Mouse (Mus musculus) left cerebral cortex, adult 18-20 months (tissue): ENCODE data around the gene Exoc6b. TPM values are rescaled to one million over a fixed set of nuclear protein-coding genes. Genes with fewer than 3 reads are reported as not detected.
"Not testable (repeated sequence)": the region's sequence is repeated elsewhere in the genome, so short reads cannot be mapped to it uniquely, and the experiment has no call there.

Experiments used
- DNase-seq, 2 experiments: peaks; one replicate each; pipeline ENCODE4 v3.0.0; 2021 to 2022; ENCODE audit warnings: low spot score in 2 of 2, mixed read lengths in 1 of 2
- total RNA-seq, 2 experiments: library from RNA; stranded (reverse); gene quantifications; 2 replicates each; pipeline ENCODE4 v1.2.3; 2021

The Exoc6b gene
- total RNA-seq, 2 experiments from 2014 or later, result 73.7 to 81.5 TPM

DNA sequence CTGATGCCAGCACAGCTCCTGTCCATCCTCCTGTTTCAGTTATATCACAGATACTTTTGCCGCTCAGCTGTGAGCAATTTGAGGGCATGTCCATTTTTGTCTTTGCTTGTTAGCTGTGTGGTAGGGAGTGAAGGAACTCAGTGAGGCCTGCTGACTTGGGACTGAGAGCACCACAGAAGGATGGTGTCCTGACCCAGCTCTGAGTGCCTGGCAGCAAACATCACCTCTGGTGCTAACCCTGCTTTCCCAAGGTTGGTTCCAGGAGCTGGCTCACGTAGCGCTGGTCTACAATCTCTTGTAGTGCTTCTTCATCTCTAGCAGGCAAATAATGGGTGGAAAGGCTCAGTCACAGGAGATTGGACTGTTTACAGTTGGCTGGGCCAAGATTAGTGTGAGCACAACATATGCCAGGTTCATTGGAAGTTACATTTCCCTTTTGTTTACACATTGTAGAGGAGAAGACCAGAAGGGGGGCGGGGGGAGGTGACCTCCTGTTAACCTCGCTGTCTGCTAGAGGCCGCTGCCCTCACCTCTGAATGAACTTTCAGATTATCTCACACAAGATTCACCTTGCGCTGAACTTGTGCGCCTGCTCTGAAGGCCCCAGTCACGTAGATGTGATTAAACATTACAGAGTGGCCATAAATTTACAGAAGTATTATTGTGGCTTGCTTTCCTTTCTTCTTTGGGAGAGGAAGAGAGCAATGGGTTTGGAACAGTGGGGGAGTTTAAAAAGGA, 428.8 kb downstream of the Exoc6b start:
- DNase-seq, result no peak

- no peak for DNase-seq
Measured at GRCm38 (mm10) chr6:84638206-84638605, 431.1 kb downstream of the Exoc6b start.

- DNase-seq, result no peak
Measured at GRCm38 (mm10) chr6:84631588-84631987, 437.7 kb downstream of the Exoc6b start.

DNA sequence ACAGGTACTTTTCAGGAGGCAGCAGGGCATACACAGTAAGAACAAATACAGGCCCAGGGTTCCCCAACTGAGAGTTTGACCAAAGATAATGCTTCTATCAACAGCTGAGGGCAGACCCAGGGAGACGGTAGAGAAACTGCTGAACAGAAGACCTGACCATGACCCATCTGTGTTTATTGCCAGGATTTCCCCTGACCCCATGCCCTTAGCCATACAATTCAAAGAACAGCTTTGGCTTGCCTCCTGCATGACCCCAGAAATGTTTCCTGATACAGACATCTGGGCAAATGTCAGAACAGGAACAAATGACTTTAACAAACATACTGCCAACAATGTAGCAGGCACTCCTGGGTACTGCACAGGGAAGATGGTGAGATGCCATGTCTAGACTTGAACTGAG, 439.0 kb downstream of the Exoc6b start:
- DNase-seq, result no peak

DNA sequence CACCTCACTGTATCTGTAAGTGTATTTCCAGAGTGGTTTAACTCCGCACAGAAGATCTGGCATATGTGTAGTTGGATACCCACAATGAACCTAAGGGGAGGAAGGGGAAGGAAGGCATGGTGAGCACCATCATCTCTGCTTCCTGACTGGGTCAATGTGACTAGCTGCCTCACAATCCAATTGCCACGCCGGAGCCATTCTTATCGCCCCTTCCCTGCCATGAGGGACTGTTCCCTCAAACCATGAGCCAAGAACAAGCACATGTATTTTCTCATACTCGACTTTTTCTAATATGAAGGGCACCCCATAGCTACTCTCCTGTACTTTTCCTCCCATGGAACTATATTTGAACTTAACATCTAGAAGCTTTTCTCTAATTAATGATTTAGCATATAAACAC, 440.5 kb downstream of the Exoc6b start:
- DNase-seq, result no peak

DNA sequence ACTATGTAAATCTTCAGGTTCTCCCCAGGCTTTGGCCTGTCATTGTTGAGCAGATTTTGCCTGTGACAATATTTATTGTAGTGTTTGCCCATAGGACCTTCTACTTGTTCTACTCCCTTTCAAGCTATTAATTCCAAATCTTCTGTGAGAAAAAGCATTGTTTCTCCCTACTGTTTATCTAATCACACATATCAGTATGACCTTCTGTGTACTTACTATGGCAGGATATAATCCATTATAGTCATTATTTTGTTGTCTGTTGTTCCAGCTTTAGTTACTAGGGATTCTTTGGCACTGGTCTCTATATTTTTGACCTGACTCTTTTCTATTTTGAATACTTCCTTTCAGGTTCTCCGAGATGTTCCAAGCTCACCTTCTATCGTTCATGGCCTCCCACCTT, 442.9 kb downstream of the Exoc6b start:
- DNase-seq, result no peak

- DNase-seq, result no peak
Measured at GRCm38 (mm10) chr6:84619166-84619565, 450.1 kb downstream of the Exoc6b start.

DNA sequence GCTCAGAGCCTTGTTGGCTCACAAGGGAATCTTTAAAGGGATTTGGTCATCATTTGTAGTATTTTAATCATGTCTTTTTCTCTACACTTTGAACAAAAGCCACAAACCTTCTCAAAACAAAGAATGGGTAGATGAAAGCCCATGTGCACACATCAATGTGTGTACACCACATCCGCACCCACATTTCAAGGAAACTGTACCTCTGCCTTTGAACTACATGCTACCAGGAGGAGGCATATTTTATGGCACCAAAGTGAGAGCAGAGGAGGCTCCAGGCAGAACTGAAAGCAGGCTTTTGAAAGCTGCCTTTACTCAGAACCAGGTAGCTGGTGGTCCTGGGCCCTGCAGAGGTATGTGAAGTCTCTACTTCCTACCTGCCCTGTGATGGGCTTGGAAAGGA, 452.3 kb downstream of the Exoc6b start:
- DNase-seq, result no peak

DNA sequence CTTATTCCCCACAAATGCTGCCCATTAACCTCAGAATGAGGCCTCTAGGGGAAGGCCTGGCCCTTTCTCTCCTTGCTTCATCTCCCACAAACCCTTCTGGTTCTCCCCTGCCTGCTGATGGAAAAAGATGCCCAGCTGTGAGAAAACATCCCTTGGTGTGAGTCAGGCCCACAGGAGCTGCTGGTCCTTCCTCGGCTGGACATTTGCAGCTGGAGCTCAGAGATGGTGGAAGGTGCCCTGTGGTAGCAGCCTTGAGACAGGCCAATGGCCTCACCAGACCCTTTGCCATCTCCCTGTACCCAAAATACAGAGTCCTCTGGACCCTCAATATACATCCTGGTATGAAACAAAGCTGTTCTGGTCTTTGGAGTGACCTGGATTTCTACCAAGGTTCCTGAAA, 452.7 kb downstream of the Exoc6b start:
- DNase-seq, result no peak

DNA sequence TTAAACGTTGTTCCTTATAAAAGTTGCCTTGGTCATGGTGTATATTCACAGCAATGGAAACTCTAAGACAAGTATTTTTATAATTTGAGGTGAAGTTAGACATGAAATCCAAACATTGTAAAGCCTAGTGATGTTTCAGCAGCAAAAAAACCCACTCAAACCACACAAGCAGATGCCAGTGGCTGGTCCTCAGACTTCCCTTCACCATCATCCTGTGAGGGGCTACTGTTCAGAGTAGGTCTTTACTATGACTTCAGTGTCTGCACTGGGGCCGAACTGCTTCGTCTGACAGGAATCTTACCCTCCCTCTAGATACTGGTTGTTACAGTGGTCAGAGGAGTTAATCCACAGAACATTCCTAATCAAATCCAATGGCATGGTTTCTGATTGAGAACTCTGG, 455.8 kb downstream of the Exoc6b start:
- no peak for DNase-seq

DNA sequence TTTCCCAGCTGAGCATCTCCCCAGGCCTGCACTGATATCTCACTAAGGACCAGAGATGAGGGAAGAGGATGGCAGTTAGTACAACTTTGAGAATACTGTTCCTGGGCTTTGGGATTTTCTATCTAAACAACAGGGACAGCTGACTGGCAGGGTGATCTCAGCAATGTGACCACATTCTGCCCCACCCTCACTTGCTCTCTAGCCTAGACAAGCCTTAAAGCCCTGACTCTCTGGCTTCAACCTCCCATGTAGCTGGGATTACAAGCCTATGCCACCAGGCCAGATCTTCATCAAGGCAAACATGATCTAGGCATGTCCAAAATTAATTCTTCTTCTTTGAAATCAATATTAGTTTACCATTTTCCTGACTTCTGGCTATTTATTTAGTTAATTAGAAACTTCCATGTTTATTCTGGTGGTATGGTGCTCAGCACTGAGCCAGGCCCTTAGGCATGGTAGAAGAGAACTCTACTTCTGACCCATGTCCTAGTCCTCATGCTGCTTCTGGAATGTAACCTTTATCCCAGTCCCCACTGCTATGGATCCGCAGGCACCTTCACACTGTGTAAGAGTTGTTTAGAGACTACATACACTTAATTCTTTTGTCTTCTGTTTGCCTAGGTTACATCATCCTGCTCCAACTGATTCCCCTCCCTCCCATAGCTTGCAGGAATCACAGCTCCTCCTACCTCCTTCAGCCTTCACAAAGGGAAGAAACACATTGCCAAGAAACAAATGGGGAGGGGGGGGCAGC, 468.0 kb downstream of the Exoc6b start:
- no peak for DNase-seq

- DNase-seq, result not testable (repeated sequence)
Measured at GRCm38 (mm10) chr6:84599296-84599695, 470.0 kb downstream of the Exoc6b start.

- DNase-seq, result no peak
Measured at GRCm38 (mm10) chr6:84598725-84599124, 470.6 kb downstream of the Exoc6b start.

DNA sequence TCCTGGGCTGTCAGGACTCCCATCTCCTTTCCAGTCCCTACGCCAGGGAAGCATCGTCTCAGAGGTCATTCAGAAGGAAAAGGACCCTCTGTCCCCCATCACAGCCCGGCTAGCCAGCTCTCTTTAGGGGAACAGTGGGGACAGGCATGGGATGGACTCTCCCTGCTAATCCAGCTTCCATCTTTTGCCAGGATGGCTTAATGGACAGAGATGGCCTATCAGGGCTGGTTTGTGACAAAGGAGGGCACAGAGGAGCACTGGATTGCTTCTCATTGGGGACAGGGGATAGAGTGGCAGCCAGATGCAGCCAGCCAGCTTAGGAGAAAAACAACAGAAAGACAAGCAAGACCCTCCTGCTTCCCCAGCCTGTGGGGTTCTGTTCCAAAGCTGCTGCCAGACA, 474.7 kb downstream of the Exoc6b start:
- DNase-seq, result no peak

GRCm38 (mm10) chr6:84593693-84594092, 475.6 kb downstream of the Exoc6b start, which contains the start of gene Cyp26b1:
Cyp26b1 (minus strand) TSS chr6:84593908.
- no peak for DNase-seq

DNA sequence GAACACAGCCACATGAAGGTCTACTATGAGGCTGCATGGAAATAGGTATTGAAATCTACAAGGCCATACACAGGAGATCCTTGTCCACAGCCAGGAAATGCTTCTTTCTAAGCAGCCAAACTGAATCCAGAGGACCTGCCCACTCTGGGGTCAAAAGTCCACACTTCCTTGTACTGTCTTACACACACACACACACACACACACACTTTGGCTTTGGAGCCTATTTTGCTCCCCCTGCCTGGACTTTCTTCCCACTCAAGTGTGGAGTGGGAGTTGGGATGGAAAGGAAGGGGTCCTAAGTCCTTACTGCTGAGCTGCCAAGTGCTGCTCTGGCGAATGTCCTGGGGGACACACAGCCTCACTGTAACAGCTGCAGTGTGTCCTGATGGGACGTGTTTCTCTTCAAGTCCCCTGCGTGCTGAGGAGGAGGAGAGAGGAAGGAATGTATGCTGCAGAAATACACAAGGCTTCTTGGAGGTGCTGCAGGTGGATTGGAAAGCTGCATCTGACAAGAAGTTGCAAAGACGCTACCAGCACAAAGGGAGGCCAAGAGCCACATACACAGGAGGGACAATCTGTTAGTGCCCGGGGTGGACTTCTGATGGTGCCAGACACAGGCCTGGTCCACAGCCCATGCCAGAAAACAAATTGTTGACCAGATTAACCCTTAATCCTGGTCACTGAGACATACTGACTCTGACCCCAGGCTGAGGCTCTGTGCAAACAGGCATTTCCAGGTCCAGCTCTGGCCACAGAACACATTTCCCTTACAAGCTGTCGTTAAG, 478.2 kb downstream of the Exoc6b start:
- DNase-seq, result no peak

DNA sequence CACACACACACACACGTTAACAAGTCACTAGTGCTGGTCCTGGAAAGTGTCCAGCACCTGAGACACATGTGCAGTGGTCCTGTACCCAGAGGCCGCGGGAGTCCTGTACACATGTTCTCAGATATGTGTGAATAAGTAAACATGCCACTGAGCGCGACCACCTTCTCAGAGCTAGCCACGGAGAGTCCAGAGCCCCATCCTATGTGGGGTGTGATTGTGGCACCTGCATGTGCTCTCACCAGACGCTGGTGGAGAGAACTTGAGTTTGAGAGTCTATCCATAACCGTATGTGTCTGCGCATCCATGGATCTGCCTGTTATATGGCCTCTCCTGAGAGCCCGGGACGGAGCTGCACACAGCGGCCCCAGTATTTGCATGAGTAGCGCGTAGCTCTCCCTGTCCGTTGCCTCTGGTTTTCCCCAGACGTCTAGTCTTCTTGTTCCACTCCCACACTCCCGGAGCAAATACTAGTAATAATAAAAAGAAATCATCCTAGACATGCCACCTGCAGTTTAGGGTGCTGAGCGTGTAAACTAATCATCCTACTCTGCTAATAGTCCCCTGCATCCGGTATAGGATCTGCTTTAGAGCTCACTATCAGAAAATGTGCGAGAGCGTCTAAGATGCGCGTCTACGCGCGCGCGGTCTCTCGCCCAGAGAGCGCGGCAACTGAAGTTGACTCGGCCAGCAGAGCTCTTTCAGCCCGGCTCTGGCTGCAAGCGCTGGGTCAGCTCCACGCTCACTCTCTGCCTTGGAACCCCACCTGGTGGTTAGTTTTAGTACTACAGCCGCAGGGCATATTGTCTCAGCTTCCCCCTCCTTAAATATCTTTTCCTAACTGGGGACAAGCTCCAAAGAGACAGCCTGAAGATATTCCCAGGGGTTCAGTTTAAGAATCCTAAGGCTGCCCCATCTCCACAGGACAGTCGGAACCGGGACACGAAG, 479.3 kb downstream of the Exoc6b start:
- peak; percentile 85 to 94 for DNase-seq

DNA sequence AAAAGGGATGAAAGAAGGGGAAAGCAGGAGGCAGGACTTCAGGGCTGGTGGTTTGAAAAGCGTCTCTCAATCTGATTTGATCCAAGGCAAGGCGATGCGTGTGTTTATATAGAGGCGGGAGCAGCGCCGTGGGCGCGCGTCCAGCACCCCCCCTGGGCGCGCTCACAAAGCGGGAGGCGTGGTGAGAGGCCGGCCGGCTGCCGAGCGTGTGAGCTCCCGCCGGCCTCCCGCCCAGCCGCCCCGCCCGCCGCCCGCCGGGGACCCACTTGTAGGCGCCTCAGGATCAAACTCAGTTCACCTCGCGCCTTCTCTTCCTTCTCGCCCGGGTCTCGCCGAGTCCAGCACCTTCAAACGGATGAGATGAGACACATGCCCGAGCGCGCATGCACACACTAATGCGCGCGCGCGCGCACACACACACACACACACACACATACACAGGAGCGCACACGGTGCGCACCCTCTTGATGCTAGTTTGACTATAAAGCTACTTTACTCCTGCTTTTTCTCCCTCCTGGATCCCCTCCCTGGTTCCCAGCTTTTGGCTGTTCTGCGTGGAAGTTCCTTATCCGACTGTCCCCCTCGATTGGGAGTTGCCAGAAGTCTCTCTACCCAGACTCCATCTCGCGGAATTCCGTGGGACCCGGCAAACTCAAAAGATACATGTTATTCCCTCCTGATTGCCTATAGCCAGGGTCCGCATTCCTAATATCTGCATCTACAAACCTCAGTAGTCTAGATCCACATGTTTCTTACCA, 480.2 kb downstream of the Exoc6b start:
- DNase-seq, result no peak

DNA sequence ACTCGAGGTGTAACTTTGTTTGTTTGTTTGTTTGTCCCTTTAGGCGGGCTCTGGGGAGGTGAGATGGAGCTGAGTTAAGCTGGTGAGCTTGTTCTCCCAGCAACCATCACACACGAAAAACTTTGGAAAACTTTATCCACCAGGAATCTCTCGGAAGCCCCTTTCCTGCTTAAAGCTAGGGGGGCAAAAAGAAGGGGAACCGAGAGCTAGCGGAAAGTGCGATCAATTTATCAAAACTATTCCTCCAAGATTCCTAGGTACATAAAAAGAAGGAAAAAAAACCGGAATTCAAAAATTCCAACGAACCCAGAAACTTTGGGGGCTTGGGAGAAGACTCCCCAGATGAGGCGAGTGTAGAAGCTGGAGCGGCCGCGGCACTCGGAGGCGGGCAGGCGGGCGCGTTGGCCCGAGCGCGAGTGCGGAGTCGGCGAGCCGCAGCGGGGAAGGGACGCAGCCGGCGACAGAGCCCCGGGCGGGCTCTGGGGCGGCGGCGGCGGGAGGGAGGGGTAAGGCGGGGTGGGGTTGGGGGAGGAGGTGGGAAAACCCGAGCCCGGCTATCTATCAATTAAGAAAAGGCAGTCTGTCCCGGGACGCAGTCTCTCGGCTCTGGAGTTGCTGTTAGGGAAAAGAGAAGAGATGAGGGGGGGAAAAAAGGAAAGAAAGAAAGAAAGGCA, 481.0 kb downstream of the Exoc6b start:
- DNase-seq, result no peak
